Mouse (Mus musculus): ENCODE results near the gene Diaph3. TPM values are rescaled to one million over a fixed set of nuclear protein-coding genes. Genes with fewer than 3 reads are reported as not detected.
A peak's percentile ranks its signal among the peaks of the same experiment; 100 is the strongest.

Diaph3 gene
- total and polyA plus RNA-seq, 2 experiments from 2014 or later: 3.7 to 4.1 TPM

DNA sequence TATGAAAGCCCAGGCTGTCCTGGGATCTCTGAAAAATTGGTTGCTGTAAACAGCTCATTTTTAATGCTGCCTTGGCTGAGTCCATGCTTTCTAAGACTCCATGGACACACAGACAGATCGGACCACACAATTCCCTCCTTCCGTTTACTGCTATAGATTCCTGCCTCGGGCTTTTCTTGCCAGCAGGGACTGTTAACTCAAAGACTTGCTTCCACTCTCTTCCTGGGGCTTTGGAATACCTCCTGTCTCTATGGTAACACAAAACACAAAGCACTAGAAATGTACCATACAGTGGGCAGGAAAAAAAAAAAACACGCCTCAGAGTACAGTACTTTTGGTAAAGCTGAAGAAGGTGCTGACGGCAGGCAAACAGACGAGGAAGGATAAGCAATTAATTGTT is 464.0 kb downstream of the Diaph3 start:
- Histone ChIP-seq H3K4me2 (ENCODE audit: low read depth) (peak overlapping the region; percentile 6; the same call in 1 of the 2 replicates), H3K4me1 (ENCODE audit: insufficient read depth) (no peaks in the 10 kb centered on the region; the same call in 1 of the 2 replicates), H3K36me3 (ENCODE audit: insufficient read depth) (no peaks in the 10 kb centered on the region), H3K9ac (peak overlapping the region; percentile 10; the same call in 1 of the 2 replicates), H3K27me3 (ENCODE audit: insufficient read depth, low read length) (no peaks in the 10 kb centered on the region), H3K4me3 (ENCODE audit: low read depth, low read length) (no peak overlapping the region), H3K27ac (ENCODE audit: low read depth, low read length) (0 out of 2 replicates have a peak overlapping the region, but pooled peaks have one; percentile 45), H3K9me3 (ENCODE audit: low read length) (no peaks in the 10 kb centered on the region)
- ATAC-seq (peak; percentile 62; the same call in 1 of the 2 replicates), DNase-seq (peak; percentile 66)
- 10% methylated on average over 6 of the region's 6 CpGs for WGBS
- TF ChIP-seq CTCF (IDR thresholded peaks at IDR 0.05; ENCODE audit: low read depth): 0 out of 2 replicates have a peak, but pooled peaks have one; percentile 2

DNA sequence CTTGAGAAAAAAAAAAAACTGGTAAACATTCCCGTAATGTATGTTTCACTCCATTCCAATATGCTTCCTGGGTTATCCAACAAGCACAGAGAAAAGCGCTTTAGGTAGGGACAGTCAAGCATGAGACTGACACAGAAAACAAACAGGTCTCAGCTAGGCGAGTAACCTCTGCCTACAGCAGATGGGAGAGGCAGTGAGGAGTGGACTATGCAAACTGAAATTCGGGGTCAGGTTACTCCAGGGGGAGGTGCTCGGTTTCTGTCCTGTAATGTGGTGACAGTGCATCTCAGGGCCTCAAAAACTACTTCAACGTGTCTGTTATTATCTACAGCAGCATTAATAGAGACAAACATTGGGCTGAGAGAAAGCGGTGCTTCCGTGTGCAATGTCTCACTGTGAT is 465.7 kb downstream of the Diaph3 start:
- H3K9ac ChIP-seq: no peak overlapping the region
- no peaks in the 10 kb centered on the region for H3K36me3 ChIP-seq (ENCODE audit: insufficient read depth)
- no peak overlapping the region for H3K27ac ChIP-seq (ENCODE audit: low read depth, low read length)
- DNase-seq (no peak), ATAC-seq (no peak)
- no peaks in the 10 kb centered on the region for H3K27me3 ChIP-seq (ENCODE audit: insufficient read depth, low read length)
- WGBS: 79% methylated on average over 8 of the region's 8 CpGs
- no peak overlapping the region for H3K4me2 ChIP-seq (ENCODE audit: low read depth)
- H3K9me3 ChIP-seq (ENCODE audit: low read length): no peaks in the 10 kb centered on the region
- no peak overlapping the region for H3K4me3 ChIP-seq (ENCODE audit: low read depth, low read length)
- H3K4me1 ChIP-seq (ENCODE audit: insufficient read depth): no peaks in the 10 kb centered on the region; the same call in 1 of the 2 replicates
- no peak for TF ChIP-seq CTCF (IDR thresholded peaks at IDR 0.05; ENCODE audit: low read depth)

DNA sequence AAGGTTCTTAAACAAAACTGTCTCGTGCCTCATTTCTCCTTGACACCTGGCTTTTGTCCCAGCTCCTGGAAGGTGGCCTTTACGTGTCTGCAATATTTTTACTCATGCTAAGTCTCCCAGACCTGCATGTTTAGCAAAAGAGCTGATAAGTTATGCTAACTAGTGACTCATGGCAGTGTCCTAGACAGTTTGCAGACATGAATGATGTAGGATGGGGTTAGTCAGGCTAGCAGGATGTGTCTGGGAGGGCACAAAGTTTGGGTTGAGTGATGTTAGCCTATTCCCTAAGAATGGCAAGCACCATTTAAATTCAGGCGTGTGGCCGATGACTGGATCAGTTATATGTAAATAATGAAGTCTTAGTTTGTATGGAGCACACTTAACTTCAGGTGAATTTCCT is 478.2 kb downstream of the Diaph3 start:
- no peak overlapping the region for H3K27ac ChIP-seq (ENCODE audit: low read depth, low read length)
- TF ChIP-seq CTCF (IDR thresholded peaks at IDR 0.05; ENCODE audit: low read depth): no peak
- 87% methylated on average over 4 of the region's 4 CpGs for WGBS

DNA sequence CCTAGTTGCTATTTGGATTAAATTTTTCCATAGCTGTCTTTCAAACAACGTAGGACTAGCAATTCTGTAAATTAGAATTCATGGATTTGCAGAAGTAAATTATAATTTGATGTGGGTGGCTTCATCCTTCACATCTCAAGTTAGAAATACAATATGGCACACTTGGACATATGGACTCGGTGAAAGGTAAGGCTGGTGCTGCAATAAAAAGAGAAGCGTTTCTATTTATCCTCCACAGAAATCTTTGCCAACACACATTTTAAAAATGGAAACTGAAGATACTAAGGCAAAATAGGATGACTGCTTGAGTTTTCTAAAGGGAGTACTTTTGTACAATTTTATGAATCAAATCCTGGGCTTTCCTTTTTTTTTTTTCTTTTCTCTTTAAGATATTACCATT is 480.5 kb downstream of the Diaph3 start:
- no peaks in the 10 kb centered on the region for H3K4me1 ChIP-seq (ENCODE audit: insufficient read depth)
- no peak overlapping the region for H3K9ac ChIP-seq
- ATAC-seq (no peak), DNase-seq (no peak)
- no peaks in the 10 kb centered on the region for H3K9me3 ChIP-seq (ENCODE audit: low read length)
- no peak overlapping the region for H3K4me3 ChIP-seq (ENCODE audit: low read depth, low read length)
- H3K4me2 ChIP-seq (ENCODE audit: low read depth): no peak overlapping the region
- H3K27ac ChIP-seq (ENCODE audit: low read depth, low read length): no peak overlapping the region
- H3K27me3 ChIP-seq (ENCODE audit: insufficient read depth, low read length): no peaks in the 10 kb centered on the region
- no peaks in the 10 kb centered on the region for H3K36me3 ChIP-seq (ENCODE audit: insufficient read depth)
- 76% methylated on average over 3 of the region's 3 CpGs for WGBS
- no peak for TF ChIP-seq CTCF (IDR thresholded peaks at IDR 0.05; ENCODE audit: low read depth)

More for the DNA sequence above, 478.2 kb downstream of the Diaph3 start:
- H3K4me1 ChIP-seq (ENCODE audit: insufficient read depth): no peaks in the 10 kb centered on the region
- H3K4me3 ChIP-seq (ENCODE audit: low read depth, low read length): no peak overlapping the region
- no peaks in the 10 kb centered on the region for H3K36me3 ChIP-seq (ENCODE audit: insufficient read depth)
- no peaks in the 10 kb centered on the region for H3K27me3 ChIP-seq (ENCODE audit: insufficient read depth, low read length)
- H3K4me2 ChIP-seq (ENCODE audit: low read depth): no peak overlapping the region
- DNase-seq (no peak), ATAC-seq (no peak)
- no peak overlapping the region for H3K9ac ChIP-seq
- no peaks in the 10 kb centered on the region for H3K9me3 ChIP-seq (ENCODE audit: low read length)

DNA sequence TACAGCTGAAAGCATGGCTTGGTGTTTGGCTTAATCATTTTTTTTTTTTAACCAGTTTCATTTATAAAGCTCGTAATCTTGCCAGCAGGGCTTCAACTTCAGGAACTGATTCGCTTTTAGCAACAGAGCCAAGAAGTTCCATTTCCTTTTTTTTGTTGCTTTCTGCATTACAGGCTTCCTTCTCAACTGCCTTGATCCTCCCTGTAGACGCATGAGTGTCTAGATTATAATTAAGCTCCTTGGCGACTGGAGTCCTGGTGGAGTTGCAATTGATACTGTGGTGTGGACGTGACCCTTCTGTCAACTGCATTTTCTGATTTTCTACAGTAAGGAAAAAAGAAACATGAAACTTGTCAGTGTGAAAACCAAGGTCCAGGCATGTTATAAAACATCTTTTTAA is 484.8 kb downstream of the Diaph3 start:
- ATAC-seq: no peak
- 65% methylated on average over 5 of the region's 5 CpGs for WGBS
- no peak for DNase-seq
- Histone ChIP-seq H3K27ac (ENCODE audit: low read depth, low read length) (no peak overlapping the region), H3K36me3 (ENCODE audit: insufficient read depth) (no peaks in the 10 kb centered on the region), H3K27me3 (ENCODE audit: insufficient read depth, low read length) (no peaks in the 10 kb centered on the region), H3K9ac (no peak overlapping the region), H3K9me3 (ENCODE audit: low read length) (no peaks in the 10 kb centered on the region), H3K4me2 (ENCODE audit: low read depth) (no peak overlapping the region), H3K4me1 (ENCODE audit: insufficient read depth) (no peaks in the 10 kb centered on the region), H3K4me3 (ENCODE audit: low read depth, low read length) (no peak overlapping the region)
- TF ChIP-seq CTCF (IDR thresholded peaks at IDR 0.05; ENCODE audit: low read depth): no peak

DNA sequence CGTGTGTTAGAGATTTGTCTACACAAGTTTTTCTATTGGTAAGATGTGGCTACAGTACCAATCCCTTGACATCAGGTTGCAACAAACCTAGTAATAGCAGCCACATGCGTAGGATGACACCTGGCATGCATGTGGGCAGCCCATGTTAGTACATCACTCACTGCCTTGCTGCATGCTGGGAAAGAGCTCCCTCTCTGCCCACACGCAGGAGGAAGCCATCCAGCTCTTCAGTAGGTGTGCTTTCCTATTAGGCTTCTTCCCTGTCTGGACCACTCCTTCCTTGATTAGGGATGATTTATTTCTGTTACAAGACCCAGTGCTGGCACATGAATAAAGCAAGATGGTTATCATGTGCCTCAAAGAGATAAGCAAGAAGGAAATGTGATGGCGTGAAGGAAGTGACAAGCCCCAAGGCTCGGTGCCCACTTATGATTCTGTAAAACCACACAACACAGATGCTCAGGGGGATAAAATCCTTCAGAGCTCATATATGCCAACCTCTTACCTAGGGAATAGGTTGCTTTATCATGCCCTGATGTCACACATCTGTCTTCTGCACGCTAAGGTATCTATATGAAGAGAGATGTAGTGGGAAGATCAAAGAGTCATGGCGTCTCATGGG is 494.4 kb downstream of the Diaph3 start:
- Histone ChIP-seq H3K36me3 (ENCODE audit: insufficient read depth) (no peaks in the 10 kb centered on the region), H3K9ac (no peak overlapping the region), H3K27me3 (ENCODE audit: insufficient read depth, low read length) (no peaks in the 10 kb centered on the region), H3K4me3 (ENCODE audit: low read depth, low read length) (no peak overlapping the region), H3K9me3 (ENCODE audit: low read length) (no peaks in the 10 kb centered on the region), H3K27ac (ENCODE audit: low read depth, low read length) (no peak overlapping the region), H3K4me1 (ENCODE audit: insufficient read depth) (no peaks in the 10 kb centered on the region), H3K4me2 (ENCODE audit: low read depth) (no peak overlapping the region)
- WGBS: 85% methylated on average over 7 of the region's 7 CpGs
- no peak for TF ChIP-seq CTCF (IDR thresholded peaks at IDR 0.05; ENCODE audit: low read depth)
- DNase-seq (no peak), ATAC-seq (no peak)

DNA sequence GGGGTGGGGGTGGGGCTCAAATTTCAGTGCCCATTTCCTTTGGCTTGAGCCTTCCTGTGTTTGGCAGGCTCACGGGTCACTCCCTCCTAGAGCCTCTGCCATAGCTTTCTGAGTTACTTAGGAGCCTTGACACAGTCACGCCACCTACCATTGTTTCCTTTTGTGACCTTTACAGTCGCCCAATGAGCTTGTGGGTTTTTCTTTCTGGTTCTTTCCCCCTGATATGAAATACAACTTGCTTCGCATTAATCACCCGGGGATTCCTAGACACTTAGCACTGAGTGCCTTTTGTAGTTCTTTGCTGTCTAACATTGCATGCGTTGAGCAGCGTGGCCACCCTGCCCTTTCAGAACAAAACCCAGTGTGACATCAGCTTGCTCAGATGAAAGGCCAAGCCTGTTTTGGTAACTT is 498.2 kb downstream of the Diaph3 start:
- Histone ChIP-seq H3K4me1 (ENCODE audit: insufficient read depth) (no peaks in the 10 kb centered on the region), H3K27me3 (ENCODE audit: insufficient read depth, low read length) (no peaks in the 10 kb centered on the region), H3K36me3 (ENCODE audit: insufficient read depth) (no peaks in the 10 kb centered on the region), H3K9ac (no peak overlapping the region), H3K4me3 (ENCODE audit: low read depth, low read length) (no peak overlapping the region), H3K4me2 (ENCODE audit: low read depth) (no peak overlapping the region), H3K27ac (ENCODE audit: low read depth, low read length) (no peak overlapping the region), H3K9me3 (ENCODE audit: low read length) (no peaks in the 10 kb centered on the region)
- WGBS: 67% methylated on average over 7 of the region's 7 CpGs
- TF ChIP-seq CTCF (IDR thresholded peaks at IDR 0.05; ENCODE audit: low read depth): no peak
- no peak for DNase-seq
- ATAC-seq: no peak

Measured in forebrain, postnatal 0 days (tissue).